Mouse (Mus musculus) CD8-positive naive resting alpha-beta T cell, adult 2 months (primary cell): ENCODE results near the gene 2310061N02Rik.
"Not testable (repeated sequence)": the region's sequence is repeated elsewhere in the genome, so short reads cannot be mapped to it uniquely, and the experiment has no call there.

ENCODE experiments used
- DNase-seq, 2 experiments: peaks; one replicate each; pipeline ENCODE4 v3.0.0; 2022; ENCODE audit warnings: low read depth in 2 of 2, low spot score in 2 of 2

2310061N02Rik gene

DNA sequence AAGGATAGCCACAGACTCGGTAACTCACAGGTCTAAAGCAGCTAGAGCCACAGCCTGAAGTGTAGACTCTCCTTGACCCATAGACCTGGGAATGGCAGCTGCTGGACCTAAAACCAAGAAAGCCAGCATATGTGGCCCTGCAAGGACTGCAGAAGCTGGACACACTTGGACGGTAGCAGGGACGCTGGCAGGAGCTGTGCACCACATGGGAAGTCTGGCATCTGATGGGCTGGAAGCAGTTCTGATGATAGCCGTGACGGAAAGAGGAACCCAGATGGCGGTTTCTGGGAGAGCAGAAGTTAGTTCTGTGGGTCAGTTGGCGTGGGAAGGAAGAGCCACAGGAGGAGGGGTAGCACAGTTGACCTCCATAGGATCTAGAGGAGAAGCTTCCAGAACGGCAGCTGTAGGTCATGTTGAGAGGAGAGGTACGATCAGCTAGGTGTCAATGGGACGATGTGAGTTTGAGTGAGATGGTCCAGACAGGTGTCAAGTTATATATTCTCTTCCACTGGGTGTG is at the start of gene 2310061N02Rik:
Gene 2310061N02Rik (minus strand): TSS at position 467 of the 517 bp plus-strand sequence.
- DNase-seq, result no peak

DNA sequence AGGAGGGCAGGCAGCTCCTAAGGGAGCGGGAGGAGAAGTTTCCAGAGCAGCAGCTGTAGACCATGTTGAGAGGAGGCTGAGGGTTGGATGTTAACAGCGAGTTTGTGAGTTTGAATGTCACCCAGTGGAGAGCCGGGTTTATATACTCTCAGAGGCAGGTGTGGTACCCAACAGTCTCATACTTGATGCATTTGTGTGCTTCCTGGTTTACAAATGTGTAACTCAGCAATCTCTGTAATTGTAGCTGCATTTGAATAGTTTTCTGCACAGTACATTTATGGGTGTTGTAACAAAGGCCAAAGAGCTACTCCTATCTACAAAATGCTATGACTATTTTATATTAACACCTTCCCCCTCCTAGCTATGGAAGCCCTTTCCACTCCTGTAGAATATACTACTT is 43.8 kb upstream of the 2310061N02Rik start, which contains the start of gene Krtap13:
Gene Krtap13 (minus strand): TSS at position 101 of the 400 bp plus-strand sequence.
- not testable (repeated sequence) for DNase-seq

DNA sequence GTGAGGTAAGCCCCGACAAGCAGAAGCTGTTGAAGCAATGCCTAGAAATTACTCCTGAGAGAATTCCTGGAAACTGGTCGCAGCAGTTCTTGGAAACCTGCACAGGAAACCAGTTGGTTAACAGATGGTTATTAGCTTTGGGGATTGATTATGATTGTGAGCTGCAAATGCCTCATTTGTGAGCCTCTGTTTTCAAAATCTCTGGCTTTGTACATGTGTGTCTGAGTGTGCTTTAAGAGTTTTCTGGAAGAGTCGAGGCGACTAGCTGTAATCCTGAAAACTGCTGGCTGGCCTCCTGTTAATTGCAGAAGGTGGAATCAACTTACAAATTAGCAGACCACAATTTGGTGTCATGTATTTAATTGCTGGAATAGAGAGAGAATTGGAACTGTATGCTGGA is 40.2 kb upstream of the 2310061N02Rik start:
- DNase-seq, result no peak

DNA sequence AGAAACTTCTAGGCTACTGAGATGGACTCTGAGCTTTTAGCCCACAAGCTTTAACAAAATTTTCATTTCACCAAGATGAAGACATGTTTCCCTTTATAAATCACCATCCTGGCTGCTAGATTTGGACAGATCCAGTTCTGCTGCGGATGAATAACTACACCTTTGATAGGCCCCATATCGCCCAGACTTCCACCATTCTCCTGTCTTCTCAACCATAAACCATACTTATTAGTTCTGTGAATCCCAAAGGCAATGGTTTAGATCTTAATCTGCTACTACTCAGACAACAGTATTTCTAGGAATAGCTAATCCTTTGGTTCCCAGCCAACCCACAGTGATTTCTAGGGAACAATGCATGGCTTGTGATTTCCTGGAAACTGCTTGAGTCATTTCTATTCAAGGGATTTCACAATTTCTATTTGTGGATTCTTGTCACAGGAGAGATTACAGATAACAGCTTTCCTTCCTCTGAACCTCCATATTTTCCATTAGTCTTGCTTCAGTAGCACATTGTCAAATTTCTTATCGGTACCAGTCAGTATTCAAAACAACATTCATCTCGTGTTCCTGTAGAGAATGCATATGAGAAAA is 37.1 kb upstream of the 2310061N02Rik start:
- no peak for DNase-seq

DNA sequence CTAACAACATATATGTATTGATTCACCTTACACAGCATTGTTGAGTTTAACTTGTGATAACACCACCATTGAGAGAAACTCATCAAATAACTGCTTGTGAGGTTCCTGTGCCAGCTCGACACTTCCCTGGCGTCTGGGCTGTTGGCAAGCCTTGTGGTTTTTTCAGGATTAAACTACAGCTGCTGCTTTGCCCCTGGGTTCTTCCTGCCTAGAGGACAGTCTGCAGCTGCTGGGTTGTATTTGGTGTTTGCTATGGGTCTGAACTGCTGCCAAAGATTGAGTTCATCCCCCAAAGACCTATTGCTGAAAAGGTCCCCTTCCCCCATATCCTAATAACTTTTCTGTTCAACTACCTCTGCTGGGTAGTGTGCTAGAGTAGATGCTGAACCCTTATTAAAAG is 27.6 kb upstream of the 2310061N02Rik start:
- no peak for DNase-seq

DNA sequence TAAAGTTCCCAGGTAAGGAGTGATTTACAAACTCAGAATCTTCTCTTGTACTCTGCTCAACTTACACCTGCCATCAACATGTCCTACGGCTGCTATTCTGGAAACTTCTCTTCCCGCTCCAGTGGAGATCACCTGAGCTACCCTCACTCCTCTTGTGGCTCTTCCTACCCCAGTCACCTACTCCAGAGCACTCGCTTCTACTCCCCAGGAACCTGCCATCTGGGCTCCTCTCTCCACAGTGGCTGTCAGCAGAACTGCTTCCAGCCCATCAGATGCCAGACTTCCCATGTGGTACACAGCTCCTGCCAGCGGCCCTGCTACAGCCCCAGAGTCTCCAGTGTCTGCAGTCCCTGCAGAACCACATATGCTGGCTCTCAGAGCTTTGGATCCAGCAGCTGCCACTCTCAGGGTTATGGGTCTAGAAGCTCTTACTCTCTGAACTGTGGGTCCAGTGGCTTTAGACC is 21.1 kb upstream of the 2310061N02Rik start, which contains the start of gene Krtap13-1:
Gene Krtap13-1 (plus strand): TSS at position 51 of the 464 bp plus-strand sequence.
- no peak for DNase-seq

DNA sequence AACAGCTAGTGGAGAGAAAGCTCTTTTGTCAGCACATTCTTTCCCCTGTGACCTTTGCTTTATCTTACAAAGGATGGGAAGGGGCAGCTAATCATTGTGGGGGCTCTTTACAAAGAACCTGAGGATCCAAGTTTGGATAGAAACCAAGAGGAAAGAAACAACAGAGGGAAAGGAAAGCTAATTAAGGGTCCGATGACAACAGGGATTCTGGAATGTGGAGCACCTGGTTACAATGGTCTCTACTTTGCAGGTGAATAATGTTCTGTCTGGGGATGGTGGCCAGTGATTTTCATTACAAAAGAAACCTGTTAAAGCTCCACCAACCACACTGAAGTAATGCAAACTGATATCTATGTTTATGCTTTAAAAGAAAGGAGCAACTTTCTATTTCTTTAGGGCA is 12.3 kb upstream of the 2310061N02Rik start:
- no peak for DNase-seq

DNA sequence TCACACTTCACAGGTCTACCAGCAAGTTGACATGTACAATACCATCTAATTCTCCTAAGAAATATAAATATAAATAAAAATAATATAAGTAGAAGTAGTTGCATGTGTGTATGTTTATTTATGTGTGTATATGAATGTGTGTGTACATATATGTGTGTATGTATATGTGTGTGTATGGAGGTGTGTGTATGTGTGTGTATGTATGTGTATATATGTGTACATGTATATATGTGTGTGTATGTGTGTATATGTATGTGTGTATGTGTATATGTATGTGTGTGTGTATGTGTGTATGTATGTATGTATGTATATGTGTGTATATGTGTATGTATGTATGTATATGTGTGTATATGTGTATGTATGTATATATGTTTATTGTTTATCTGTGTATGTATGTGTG is 8.8 kb upstream of the 2310061N02Rik start:
- DNase-seq, result no peak

DNA sequence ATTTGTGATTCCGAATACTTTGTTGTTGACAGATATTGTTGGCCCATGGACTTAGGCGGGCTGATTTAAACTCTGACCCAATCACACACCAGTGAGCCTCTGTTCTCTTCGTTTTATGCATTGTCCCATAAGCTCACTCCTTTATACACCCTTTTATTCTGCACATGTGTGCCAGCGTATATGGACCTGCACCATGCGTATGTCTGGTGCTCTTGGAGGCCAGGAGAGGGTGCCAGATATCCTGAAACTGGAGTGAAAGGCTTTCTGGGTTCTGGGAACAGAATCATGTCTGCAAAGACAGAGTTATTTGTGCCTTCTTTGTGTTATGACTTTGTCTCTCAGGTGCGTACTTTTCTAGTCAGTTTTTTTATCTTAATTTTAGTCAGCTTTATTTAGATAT is 3.5 kb upstream of the 2310061N02Rik start:
- no peak for DNase-seq

DNA sequence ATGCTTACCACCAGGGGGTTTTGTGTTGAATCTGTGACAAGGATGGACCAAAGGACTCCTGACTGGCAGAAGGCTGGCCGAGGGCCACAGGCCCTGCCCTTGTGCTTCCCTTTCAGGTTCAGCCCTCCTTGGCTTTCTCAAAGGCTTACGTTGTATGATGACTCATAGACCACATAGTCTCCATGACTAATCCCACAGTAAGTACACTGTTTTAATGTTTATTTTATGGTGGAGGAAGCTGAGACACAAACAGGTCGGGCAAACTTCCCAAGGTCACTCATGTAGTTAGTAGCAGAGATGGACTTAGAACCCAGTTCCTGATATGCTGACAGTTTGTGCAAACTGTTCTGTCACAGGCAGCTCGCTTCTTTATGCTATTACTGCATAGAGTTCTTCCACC is 3.0 kb upstream of the 2310061N02Rik start:
- DNase-seq, result no peak

DNA sequence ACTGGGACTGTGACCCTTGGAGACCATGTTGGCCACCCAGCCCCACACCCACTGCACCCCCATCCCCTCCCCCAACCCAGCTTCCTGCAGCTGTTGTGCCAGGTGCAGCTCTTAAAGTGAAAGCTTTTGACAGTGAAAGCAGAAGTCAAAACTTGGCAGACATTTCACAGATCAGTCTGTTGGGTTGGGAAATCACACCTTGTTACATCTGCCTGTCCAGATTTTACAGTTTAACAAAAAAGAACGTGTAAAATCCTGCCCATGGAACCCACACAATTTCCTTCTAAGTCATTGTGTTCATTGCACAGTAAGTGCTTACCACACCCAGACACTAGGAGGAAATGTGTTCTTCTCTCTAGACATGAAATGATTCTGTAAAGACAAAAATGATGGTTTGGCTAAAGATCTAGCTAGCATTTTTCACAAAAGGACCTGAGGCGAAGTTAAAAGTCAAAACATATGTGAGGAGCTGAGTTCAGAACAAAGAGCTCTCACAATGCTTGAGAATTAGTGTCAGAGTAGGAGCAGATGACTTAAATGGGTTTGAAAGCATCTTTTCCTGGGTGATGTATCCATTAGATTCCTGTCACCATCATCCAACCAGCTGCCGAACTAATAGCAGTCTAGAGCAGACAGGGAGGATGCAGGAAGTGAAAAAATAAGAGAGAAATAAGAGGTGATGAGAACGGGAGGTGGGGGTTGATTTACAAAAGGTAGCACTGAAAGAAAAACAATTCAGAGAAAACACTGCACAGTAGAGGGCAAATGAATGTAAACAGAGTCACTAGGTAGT is 6.5 kb downstream of the 2310061N02Rik start:
- no peak for DNase-seq

DNA sequence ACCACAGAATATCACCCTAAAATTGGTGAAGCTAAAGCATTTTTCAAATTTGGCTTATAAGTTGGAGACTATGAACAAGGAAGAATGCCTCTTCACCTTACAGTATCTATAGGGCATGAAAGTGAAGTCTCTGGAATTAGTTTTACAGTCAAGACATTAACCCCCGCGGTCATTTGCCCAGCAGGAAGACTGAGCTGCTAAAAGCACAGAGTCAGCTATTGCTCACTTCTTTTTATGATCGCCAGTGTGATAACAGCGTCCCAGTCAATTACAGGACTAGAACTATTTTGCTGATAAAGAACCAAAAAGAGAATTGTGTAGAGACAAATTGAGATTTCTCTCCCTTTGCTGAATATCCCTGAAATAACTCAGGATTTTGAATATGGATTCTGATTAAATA is 11.5 kb downstream of the 2310061N02Rik start:
- DNase-seq, result no peak

DNA sequence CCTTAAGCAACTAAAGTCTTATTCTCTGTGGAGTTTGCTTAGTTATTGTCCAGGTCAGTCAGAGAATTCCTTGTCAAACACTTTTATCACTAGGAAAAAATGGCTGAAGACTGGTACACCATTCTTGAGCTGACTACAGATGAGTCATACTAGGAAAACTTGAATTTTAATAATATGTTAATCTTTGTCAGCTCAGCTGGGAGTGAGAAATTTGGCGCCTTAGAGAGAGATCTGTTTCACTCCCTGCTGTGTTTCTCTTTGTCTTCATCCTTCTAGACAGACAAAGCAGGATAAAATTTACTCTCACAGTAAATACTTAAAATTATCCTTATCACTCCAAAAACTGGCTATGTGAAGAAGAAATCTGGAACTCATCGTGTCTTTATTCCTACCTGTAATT is 26.5 kb downstream of the 2310061N02Rik start:
- no peak for DNase-seq

DNA sequence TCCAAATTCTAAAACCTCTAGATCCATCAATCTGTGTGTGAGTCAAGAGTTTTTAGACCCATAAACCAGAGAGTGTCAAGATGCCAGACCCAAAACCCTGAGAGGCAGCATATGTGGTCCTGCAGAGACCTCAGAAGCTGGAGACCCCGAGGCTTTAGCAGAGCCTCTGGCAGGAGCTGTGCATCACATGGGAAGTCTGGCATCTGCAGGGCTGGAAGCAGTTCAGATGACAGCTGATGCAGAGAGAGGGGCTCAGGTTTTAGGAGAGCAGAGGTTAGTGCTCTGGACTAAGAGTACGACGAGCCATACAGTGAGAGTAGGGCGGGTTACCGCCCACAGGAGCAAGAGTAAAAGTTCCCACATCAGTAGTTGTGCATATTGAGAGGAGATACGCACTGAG is 28.7 kb downstream of the 2310061N02Rik start:
- no peak for DNase-seq

DNA sequence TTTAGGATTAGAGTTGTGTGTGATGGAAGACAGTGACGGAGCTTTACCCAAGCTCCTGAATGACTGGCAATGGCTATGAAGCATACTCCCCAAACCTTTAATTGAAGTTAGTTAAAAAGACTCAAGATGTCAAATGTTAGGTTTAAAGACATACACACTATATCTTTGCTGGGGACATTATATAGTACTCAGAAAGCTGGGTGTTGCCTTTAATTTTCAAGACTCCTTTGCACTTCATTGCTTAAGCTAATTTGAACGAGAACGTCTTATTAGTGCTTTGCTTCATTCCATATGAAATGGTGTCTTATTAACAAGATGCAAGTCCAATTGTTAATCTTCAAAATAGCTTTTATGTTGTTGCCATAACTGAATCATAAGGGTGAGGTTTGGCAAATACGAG is 36.2 kb downstream of the 2310061N02Rik start, which contains the start of gene Krtap27-1:
Gene Krtap27-1 (minus strand): TSS at position 101 of the 400 bp plus-strand sequence.
- DNase-seq, result no peak

DNA sequence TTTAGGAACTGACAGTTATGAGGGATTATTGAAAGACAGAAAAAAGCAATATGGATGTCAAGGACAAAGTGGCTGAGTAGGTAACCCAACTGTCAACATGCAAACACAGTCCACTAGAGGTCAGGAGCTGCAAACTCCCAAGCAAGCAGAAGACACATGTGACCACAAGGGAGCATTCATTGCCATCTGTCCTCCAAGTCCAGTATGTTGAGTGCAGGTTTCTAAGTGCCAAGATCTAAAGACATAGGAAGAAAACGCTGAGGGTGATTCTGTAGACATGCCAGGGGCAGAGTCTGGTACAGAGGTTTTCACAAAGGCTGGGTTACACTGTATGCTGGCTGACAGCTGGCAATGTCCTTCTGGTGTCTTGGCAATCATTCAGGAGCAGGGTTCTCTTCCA is 50.3 kb downstream of the 2310061N02Rik start:
- DNase-seq, result no peak
